Mouse (Mus musculus) urinary bladder, postnatal 36 days (tissue): Measurements from ENCODE around the gene Cntf.
"Not testable (repeated sequence)": the region's sequence is repeated elsewhere in the genome, so short reads cannot be mapped to it uniquely, and the experiment has no call there.

Experiments used
- DNase-seq, 2 experiments: peaks; one replicate each; pipeline ENCODE4 v3.0.0; 2022; ENCODE audit warnings: low spot score in 2 of 2, mixed read lengths in 1 of 2

Cntf gene

DNA sequence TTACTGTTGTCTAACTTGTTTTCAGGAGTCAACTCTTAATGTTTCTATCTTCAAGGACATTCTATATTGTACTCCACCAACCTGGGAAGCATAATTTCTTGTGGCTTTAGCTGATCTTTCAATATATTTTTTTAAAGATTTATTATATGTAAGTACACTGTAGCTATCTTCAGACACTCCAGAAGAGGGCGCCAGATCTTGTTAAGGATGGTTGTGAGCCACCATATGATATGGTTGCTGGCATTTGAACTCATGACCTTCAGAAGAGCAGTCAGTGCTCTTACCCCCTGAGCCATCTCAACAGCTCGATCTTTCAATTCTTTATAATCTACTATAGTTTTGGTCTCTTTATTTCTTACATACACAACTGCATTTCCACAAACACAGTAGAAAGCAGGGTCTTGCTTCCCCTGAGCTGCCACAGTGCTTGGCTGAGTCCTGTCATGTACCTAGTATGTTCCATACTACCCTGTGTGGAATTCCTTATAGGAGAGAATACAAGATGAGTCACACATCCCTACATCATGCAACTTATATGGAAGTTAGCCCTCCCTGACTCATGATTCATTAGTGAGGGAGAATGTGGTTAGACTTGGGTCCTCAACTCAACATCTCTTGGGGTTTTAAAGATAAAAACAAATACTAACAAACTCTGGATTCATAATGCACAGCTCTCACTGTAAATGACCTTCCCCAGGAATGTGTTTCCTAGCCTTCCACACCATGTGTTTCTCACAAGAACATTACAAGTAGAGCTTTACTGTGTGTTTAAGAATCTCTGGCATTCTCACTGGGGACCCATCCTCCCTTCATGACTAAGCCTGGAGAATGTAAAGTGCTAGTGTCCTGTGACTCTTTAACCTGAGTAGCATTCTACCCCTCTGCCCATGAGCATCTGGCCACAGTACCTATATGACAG lies 3.0 kb downstream of the Cntf start:
- no peak for DNase-seq

DNA sequence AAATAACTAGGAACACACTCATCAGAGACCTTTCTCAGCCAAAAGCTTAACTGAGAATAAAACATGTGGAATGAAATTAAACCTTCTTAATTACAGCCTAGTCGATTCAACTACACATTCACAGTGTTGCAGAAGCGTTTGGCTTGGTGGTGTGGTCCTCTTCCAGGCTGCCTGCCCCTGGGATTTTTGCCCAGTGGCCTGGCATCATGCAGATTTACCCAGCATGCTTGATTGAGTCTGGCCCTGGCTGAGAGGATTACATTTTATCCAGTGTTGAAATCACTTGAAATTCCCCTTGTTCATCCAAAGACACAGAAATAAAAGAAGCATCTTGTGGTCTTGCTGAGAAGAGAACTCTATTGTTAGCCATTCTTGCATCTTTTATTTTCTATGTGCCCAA lies 5.8 kb downstream of the Cntf start:
- DNase-seq: peak in 1 of 2 experiments; percentile 63

DNA sequence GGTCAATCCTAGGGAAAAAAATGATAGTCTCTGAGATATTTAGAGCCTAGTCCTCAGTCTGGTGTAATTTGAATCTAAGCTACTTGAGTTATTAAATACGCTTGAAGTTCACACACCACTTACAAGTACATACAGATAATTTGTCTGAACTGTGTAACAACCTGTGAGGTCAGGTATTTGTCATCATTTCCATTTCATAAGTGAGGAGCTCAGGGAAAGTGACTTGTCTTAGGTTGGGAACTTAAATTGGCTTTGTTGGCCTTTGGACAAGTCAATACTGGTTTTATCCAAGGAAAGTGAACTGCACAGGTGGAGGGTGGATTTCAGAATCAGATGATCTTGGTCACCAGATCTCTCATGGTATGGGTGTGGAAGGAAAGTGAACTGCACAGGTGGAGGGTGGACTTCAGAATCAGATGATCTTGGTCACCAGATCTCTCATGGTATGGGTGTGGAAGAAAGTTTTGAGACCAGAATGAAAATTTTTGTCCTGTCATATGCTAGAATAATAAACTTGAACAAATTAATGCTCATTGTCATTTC lies 6.4 kb downstream of the Cntf start:
- DNase-seq: no peak

DNA sequence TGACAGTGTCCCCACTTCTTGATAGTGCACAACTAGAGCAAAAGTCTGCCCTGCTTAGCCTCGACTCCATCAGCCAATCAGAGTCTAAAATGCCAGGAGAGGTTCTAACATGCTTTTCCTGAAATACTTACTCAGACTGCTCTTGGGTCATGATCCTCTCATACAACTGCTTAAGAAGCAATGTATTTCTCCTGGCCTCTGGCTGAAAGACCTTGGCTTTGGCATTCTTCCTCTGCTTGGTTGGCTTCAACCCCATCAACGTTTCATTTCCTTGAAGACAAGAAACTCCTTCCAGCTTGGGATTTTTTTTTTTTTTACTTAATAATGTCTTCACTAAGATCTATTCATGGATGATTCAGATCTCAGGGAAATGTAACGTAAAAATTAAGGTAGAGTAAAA lies 9.1 kb downstream of the Cntf start:
- no peak for DNase-seq

DNA sequence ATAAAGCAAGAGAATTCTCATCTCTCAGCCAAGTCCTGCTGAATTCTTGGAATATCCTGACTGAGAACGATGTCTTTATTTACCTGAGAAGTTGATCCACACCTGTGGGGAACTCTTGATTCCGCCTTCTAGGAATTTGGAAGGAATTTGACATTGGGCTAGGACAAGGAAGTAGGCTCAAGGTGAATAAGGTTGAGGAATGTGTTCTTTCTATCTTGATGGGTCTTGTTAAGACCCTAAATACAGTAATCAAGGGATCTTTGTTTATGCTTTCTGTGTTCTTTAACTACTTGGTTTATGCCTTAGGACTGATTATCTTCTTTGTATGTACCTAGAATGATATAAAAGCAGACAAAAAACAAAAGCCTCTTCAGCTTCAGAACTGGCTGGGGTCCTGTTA lies 33.5 kb downstream of the Cntf start:
- no peak for DNase-seq

DNA sequence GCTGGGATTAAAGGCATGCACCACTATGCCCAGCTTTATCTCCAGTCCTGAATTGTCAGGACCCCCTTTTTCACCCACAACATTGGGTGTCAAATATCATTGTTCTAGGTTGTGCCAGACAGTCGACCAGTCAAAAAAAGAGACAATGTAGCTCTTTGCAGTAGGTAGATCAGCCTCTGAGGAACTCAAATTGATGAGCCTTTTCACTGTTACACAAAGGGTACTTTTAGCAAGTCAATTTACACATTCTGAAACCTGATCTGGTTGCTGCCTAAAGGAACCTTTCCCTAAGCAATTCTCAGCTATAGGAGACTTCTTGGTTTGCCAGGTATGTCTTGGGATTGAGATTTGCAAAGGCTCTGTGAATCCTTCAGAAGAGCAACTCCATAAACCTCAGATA lies 34.4 kb downstream of the Cntf start:
- DNase-seq: no peak

DNA sequence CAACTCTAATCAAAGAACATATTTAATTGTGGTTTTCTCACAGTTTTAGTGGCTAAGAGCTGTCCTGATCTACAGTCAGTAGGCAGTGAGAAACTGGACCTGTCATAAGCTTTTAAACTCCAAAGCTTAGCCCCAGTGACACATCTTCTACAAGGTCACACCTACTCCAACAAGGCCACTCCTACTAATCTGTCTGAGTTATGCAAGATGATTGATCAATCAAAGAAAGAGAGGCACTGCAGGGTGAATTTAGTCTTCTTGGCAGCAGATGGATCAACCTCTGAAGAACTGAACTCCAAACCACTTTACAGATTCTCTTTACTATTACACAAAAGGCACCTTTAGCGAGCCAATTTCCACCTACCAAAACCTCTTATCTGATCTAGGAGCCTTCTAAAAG lies 39.6 kb downstream of the Cntf start:
- DNase-seq: no peak

DNA sequence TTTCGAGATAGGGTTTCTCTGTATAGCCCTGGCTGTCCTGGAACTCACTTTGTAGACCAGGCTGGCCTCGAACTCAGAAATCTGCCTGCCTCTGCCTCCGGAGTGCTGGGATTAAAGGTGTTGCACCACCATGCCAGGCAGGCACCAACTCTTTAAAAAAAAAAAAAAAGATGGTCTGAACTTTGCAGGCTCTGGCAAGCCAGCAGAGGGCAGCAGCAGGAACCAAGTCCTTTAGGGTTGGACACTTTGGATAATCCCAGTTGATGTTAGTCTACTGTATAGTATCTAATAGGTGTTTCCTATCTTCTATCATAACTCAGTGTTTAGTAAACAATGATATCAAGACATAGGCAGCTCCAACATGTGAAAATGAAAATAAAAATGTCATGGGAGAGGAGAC lies 43.1 kb downstream of the Cntf start:
- peak; percentile 6 to 35 for DNase-seq

DNA sequence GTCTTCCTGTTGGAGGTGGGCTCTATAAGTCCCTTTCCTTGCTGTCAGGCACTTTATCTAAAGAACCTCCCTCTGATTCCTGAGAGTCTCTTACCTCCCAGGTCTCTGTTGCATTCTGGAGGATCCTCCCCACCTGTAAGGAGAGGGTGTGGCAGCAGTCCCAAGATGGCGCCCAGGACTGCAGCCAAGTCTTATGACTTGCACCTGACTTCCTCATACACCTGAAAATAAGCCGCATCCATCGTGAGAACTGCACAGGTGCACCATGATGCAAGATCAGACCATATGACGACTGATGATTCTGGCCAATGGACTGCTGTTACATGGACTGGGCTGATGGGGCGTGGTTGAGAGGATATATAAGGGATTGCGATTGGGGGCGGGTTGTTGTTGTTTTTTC lies 43.8 kb downstream of the Cntf start:
- DNase-seq: not testable (repeated sequence)

DNA sequence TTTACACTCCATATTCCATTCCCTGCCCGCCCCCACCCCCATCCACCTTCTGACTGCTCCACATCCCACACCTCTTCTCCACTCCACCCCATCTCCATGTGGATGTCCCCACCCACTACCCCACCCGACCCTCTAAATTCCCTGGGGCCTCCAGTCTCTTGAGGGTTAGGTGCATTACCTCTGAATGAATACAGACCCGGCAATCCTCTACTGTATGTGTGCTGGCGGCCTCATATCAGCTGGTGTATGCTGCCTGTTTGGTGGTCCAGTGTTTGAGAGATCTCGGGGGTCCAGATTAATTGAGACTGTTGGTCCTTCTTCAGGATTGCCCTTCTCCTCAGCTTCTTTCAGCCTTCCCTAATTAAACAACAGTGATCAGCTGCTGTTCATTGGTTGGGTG lies 44.5 kb downstream of the Cntf start:
- not testable (repeated sequence) for DNase-seq

DNA sequence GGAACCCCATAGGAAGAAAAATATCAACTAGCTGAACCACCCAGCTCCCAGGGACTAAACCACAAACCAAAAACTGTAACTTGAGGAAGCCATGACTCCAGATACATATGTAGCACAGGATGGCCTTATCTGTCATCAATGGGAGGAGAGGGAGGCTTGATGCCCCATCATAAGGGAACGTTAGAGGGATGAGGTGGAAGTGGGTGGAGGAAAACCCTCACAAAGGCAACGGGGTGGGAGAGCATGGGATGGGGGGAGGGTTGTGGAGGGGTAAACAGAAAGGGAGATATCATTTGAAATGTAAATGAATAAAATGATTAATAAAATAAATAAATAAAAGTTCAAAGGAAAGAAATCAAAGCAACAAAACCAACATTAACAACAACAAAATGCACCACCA lies 45.0 kb downstream of the Cntf start:
- no peak for DNase-seq

DNA sequence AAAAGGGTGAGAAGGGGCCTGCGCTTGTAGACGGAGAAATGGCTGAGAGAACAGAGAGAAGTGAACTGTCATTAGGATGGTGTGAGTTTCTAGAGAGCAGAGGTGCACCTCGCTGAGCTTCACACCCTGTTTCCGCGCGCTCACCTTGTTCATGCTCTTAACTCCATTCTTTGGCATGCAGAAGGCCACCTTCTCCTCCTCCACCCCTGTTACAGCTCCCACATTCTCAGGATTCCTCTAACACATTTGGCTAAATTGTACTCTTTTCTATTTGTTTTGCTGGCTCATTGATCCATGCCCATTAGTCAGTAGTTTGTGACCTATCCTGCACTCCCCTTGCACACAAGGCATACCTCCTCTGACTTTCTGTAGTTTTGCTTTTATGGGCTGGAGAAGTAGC lies 46.2 kb downstream of the Cntf start:
- no peak for DNase-seq
